Mouse (Mus musculus) bone marrow macrophage, adult 2 months (primary cell): ENCODE data around the gene Arid5b.

Experiments used
- CTCF ChIP-seq: IDR thresholded peaks from 2 replicates; pipeline ENCODE4 v1.5.1; 2012; ENCODE audit warnings: low read depth, mild to moderate bottlenecking, low read length, moderate library complexity
- POLR2A ChIP-seq: IDR thresholded peaks from 2 replicates; pipeline ENCODE4 v1.6.1; 2012; ENCODE audit warnings: mild to moderate bottlenecking, low read depth, low read length, borderline replicate concordance

GRCm38 (mm10) chr10:68072626-68073025 is 205.9 kb downstream of the Arid5b start:
- TF ChIP-seq CTCF: no peak
- no peak for TF ChIP-seq POLR2A
